Mouse (Mus musculus) embryo, embryonic 11.5 days (tissue): ENCODE data around the gene Ajuba.
A peak's percentile ranks its signal among the peaks of the same experiment; 100 is the strongest.
"Not testable (repeated sequence)": the region's sequence is repeated elsewhere in the genome, so short reads cannot be mapped to it uniquely, and the experiment has no call there.

Experiments
- DNase-seq: peaks from one replicate; pipeline ENCODE4 v3.0.0-alpha.2; 2012; ENCODE audit warnings: low read depth, low spot score

The Ajuba gene

GRCm38 (mm10) chr14:54577089-54577982 lies at the start of gene Ajuba:
Gene Ajuba, minus strand, starts transcription at chr14:54577558.
- DNase-seq, result peak; percentile 85

- DNase-seq, result no peak
Observed at GRCm38 (mm10) chr14:54624976-54625375, 47.6 kb upstream of the Ajuba start.

DNA sequence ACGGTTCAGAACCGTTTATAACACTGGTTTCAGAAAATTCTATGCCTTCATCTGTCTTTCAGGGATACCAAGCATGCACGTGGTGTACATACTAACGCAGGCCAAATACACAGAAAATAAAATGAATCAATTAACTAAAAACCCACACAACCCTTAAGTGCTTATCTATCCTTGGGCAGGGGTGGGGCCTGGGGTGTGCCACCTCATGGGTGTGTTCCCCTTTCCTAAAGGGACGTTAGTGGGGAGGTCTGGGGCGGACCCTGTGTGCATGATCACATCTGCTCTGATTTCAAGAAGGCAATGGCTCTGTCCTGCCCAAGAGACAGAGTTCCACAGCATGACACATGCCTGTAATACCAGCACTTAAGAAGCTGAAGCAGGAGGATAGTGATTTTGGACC lies 46.0 kb upstream of the Ajuba start:
- no peak for DNase-seq

DNA sequence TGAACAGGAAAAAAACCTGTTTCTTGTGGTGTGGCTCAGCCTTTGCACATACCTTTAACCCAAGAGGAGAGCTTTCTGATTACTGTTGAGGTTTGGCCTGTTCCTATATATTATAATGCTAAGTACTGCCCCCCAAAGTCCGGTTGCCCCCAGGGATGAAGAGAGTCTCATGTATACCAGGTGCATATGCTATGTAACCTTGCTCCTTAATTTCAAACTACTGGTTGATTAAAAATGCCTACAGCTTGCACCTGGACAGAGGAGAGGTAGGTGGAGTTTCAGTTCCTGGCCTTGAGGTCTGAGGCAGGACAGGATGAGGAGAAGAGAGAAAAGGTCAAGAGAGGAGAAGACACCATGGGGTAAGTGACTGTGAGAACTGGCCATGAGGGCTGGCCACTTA lies 43.8 kb upstream of the Ajuba start, which contains the start of gene Psmb11:
TSS of gene Psmb11 (plus strand) at position 301 of the 400 bp plus-strand sequence.
- DNase-seq, result no peak

- peak; percentile 86 for DNase-seq
Observed at GRCm38 (mm10) chr14:54617897-54618365, 40.6 kb upstream of the Ajuba start, which contains the start of gene Psmb5. Gene Psmb5, minus strand, starts transcription at chr14:54618022.

DNA sequence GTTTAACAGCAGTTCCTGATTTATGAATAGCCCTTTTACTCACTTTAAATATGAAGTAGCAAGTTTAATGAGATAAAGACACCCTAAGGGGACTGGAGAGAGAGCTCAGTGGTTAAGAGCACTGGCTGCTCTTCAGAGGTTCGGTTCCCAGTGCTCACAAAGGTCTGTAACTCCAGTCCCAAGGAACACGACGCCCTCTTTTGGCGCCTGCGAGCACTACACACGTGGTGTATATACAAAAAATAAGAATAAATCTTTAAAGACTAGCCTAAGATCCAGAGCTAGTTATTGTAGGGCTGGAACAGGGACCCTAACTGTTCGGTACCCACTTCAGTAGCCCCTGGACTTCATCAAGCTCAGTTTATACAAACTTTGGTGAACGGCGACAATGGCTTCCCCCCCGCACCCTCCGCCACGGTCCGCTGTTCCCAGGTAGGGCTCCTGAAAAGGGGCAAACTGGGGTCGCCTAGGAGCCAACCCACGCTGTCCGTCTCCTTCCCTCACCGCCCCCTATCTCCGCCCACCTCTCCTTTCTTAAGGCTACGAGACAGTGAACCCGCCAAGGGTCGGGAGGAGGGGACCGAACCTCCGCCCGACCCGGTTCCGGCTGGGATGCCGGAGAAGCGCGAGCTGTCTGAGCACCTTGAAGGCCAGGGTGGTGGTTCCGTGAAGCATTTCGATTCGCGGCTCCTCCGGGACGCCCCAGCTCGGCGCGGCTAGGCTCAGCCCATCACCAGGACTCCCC lies 40.0 kb upstream of the Ajuba start:
- no peak for DNase-seq

DNA sequence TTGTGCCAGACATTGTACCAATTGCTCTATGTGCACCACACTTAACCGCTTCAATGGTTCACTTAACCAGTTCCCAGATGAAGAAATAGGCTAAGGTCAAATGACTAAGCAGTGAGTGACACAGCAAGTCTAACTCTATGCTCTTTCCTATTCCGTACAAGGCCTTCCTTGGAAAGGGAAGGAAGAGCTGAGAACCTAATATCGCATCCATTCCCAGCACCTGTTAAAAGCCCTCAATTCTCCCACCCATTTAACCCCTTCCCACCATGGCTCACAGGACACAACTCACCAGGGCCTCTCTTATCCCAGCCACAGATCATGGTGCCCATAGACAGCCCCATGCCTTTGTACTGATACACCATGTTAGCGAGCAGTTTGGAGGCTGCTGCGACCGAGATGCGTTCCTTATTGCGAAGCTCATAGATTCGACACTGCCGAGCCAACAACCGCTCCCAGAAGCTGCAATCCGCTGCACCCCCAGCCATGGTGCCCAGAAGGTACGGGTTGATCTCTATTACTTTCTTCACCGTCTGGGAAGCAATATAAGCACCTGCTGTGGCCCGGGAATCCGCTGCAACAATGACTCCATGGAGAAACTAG lies 39.0 kb upstream of the Ajuba start:
- no peak for DNase-seq

DNA sequence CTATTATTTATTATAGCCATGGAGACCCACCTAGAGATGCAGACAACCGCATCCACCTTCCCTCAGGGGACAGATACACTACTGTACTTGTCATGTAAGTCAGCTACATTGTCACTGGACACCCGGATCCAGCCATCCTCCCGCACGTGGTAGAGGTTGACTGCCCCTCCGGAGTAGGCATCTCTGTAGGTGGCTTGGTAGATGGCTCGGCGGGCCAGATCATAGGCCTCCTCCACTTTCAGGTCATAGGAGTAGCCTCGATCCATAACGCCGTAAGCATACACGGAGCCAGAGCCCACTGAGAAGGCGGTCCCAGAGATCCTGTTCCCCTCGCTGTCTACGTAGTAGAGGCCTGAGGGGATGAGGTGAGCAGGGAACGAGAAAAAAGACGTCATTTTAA lies 36.8 kb upstream of the Ajuba start:
- DNase-seq, result not testable (repeated sequence)

DNA sequence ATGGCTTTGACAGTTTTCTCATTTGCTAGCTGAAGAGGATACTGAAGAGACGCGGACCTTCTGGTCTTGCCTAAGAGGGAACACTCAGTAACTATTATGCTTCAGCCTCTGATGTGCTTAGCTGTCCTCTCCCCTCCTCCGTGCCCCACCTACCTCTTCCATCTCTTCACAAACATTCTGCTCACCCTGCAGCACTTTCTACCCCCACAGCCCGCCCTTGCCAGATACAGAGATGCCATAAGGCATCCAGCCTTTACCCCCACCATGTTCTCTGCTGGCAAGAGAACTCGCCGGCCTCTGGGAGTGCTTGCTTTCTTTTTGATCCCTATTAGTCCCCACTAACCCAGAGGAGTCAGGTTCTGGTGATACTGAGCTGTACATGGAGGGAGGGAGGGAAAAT lies 33.3 kb upstream of the Ajuba start:
- DNase-seq, result no peak

GRCm38 (mm10) chr14:54609962-54610361 lies 32.6 kb upstream of the Ajuba start:
- DNase-seq, result no peak

- no peak for DNase-seq
Observed at GRCm38 (mm10) chr14:54609245-54609644, 31.9 kb upstream of the Ajuba start.

DNA sequence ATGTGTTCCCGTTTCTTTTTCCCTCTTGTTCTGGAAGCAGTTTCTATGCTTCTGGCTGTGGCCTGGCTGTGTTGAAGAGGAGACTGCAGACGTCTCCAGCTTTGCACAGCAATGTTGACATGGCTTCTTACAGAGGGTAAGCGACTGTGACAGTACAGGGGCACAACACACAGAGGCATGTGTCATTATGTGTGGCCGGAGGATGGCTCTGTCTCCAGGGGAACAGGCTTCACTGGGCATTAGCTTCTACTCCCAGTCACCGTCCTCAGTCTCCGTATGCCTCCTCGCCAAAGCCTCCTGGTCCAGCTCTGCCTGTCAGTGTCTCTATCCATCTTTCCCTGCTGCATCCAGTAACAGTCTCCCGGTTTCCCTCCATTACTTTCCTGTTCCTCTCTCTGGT lies 29.9 kb upstream of the Ajuba start:
- DNase-seq, result no peak

DNA sequence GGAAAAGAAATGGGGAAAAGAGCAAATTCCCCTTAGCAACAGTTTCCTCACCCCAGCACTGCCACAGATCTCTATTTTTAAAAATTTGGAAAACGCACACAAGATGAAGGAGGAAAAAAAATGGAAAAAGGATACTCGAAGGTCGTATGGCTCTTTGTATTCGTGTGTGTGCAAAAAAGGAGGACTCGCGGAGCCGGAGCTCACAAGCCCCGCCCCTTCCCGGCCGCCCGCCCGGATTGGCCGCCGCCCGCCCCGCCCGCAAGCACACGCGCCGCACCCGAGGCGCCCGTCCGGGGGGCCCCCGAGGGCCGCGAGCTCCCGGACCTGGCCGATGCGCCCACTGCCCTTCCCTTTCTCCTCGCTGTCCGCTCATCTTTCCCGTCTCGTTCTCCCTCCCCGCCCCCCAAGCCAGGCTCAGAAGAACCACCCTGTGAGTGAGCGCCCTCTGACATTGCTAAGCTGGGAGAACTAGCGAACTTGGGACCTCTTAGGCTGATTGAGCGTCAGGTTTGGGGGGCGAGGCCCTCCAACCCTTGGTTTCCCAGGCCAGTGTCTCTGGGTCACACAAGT lies 28.5 kb upstream of the Ajuba start, which contains the start of gene 4931414P19Rik:
TSS of gene 4931414P19Rik (minus strand) at position 242 of the 570 bp plus-strand sequence.
- DNase-seq, result peak; percentile 59

DNA sequence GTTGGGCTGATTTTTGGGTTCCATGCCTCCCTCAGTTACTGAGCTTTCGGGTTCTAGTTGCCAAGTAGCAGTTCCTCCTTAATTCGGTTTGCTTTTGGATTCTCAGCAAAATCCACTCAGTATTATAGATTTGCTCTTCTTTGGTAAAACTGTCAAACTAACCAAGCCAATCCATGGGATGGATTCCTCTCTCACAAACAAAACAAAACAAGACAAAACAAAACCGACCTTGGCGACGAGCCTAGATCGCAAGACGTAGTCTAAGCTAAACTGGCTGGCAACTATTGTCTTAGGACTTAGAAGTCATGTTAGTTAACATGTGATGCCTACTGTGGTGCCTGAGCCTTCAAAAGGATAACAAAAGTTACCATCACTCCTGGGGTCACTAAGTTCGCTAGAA lies 26.3 kb upstream of the Ajuba start:
- no peak for DNase-seq

DNA sequence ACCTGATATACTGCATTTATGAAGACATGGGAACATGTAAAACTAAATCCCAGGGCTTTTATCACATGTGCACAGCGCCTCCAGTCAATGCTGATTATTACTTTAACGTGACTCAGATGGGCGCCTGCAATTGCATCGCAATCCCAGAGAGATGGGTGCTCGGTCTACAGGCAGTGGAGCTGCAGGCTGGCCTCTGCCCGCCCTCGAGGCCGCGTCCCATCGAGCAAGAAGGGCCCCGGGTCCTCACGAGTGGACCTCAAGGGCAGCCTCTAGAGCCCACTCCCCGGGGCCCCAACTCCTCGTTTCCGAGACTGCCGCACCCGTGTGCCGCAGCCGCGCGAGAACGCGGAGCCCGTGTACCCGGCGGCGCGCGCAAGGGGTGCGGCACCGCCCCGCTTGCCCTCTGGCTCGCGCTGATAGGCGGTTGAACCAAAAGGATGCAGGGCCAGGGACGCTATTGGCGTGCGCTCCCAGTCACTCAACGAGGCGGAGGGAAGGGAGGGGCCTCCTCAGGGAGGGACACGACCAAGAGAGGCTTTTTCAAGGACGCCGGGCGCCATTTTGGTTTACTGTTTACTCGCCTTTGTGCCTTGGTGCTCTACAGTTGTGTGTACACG lies 25.8 kb upstream of the Ajuba start:
- DNase-seq, result peak; percentile 94

GRCm38 (mm10) chr14:54602613-54603012 lies 25.3 kb upstream of the Ajuba start:
- DNase-seq, result no peak

DNA sequence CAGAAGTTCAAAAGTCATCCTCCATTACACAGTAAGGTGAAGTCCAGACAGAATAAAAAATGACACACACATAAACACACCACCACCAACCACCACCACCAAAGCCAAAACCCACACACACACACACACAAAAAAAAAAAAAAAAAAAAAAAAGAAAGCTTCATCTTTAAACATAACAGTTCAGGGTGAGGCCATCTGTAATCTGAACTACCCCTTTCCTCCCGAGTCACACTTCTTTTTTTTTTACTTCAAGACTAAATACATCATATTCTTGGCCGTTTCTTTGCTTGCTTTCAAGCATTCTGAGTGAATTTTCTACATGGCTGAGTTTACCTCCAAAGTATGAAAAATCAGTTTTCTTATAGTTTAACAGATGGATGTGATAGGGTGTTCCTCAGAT lies 24.2 kb upstream of the Ajuba start:
- no peak for DNase-seq

- DNase-seq, result no peak
Observed at GRCm38 (mm10) chr14:54597084-54597483, 19.7 kb upstream of the Ajuba start.

- no peak for DNase-seq
Observed at GRCm38 (mm10) chr14:54594631-54595414, 17.5 kb upstream of the Ajuba start.

DNA sequence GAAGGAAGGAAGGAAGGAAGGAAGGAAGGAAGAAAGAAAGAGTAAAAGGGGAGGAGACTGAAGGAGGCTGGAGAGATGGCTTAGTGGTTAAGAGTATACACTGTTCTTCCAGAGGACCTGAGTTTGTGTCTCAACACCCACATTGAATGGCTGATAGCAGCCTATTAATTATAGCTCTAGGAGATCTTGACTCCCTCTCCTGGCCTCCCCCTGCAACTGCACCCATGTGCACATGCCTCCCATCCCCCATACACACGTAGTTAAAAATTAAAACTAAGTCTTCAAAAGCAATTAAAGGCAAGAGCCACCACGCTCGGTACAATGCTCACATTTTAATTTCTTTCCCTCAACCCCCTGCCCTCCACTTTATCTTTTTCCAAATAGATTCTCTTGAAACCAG lies 16.7 kb upstream of the Ajuba start:
- no peak for DNase-seq
